Comparison of ENCODE assay signal across 23 mouse cellular contexts in the genomic region with DNA sequence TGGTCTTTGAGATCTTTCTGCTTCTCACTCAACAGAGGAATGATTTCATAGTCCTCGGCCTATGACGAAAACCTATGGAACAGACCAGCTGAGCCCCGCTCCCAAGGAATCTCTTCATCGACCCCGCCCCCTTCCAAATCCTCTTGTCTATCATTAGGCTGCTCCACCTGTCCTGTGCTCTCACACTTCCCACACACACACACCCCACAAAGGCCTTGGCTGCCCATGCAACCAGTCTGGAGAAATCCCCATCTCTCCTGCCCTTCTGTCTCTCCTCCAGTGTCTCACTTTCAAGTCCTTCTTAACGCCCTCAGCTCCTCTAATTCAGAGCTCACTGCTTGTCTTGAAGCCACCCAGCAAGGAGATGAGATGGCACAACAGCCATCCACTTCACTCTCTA.
"Had no signal": no experiment of that assay in that cellular context is flagged by ENCODE, and none has a peak within 500 bp of the region (broad histone marks: within the 10 kb centered on the region; RNA-seq: fewer than 3 reads in every experiment).

No protein-coding gene starts in this region.

- H3K4me2 ChIP-seq: kidney, embryonic 15.5 days; limb, embryonic 13.5 days; liver, embryonic 12.5 days; liver, embryonic 15.5 days; lung, embryonic 15.5 days; midbrain, embryonic 11.5 days; neural tube, embryonic 12.5 days; neural tube, embryonic 15.5 days had no signal

- H3K9me3 ChIP-seq: kidney, embryonic 15.5 days; limb, embryonic 13.5 days; liver, embryonic 12.5 days; liver, embryonic 15.5 days; lung, embryonic 15.5 days; neural tube, embryonic 12.5 days; neural tube, embryonic 15.5 days had no signal

- H3K9ac ChIP-seq: kidney, embryonic 15.5 days; limb, embryonic 13.5 days; liver, embryonic 12.5 days; liver, embryonic 15.5 days; lung, embryonic 15.5 days; neural tube, embryonic 12.5 days; neural tube, embryonic 15.5 days had no signal

- ATAC-seq: intestine, postnatal 0 days; liver, embryonic 12.5 days had no signal

- H3K27ac ChIP-seq: kidney, embryonic 15.5 days; left cerebral cortex, adult 2 months; limb, embryonic 13.5 days; lung, embryonic 15.5 days; neural tube, embryonic 12.5 days had no signal

- H3K27me3 ChIP-seq: kidney, embryonic 15.5 days; limb, embryonic 13.5 days; liver, embryonic 12.5 days; liver, embryonic 15.5 days; lung, embryonic 15.5 days; neural tube, embryonic 12.5 days; neural tube, embryonic 15.5 days had no signal

- H3K4me1 ChIP-seq: kidney, embryonic 15.5 days; lung, embryonic 15.5 days; neural tube, embryonic 12.5 days had no signal

- H3K4me3 ChIP-seq: kidney, embryonic 15.5 days; left cerebral cortex, adult 2 months; limb, embryonic 13.5 days; liver, embryonic 12.5 days; liver, embryonic 15.5 days; lung, embryonic 15.5 days; neural tube, embryonic 12.5 days; neural tube, embryonic 15.5 days had no signal

- H3K36me3 ChIP-seq: neural tube, embryonic 15.5 days had no signal

- DNase-seq: kidney, adult 2 months; kidney, postnatal 14 days; kidney, postnatal 4 days; layer of hippocampus, postnatal 36 days; liver; lung, adult 18-20 months; lung, postnatal 10 days; lung, postnatal 36 days; midbrain, embryonic 14.5 days; right cerebral cortex, adult 18-20 months; right cerebral cortex, postnatal 14 days; right cerebral cortex, postnatal 4 days; thymus, postnatal 25 days had no signal
